Comparison of ENCODE assay signal across 11 mouse cellular contexts in the genomic region with DNA sequence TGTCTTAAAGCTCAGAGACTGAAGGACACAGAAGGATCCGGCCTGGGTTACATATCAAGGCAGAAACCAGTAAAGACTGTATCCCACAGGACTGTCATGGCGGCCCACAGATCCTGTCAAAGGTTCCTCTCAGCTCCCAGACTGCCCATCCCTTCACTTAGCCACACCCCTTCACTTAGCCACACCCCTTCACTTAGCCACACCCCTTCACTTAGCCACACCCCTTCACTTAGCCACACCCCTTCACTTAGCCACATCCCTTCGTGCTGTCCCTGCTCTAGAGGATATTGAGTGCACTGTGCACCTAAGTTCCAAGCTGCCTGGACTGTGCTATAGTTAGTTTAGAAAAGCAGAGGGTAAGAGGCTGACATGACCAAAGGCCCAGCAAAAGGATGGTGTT.
A peak's percentile ranks its signal among the peaks of the same experiment; 100 is the strongest.
DNase-seq lines count a peak whose midpoint lies in the region; ATAC-seq lines count a peak whose summit lies in the region.
"Had no signal": no experiment of that assay in that cellular context is flagged by ENCODE, and none has a peak within 500 bp of the region (broad histone marks: within the 10 kb centered on the region; RNA-seq: fewer than 3 reads in every experiment).

No protein-coding gene starts in this region.

- H3K36me3 ChIP-seq in forebrain, embryonic 13.5 days (ENCODE audit: poor library complexity, severe bottlenecking) = no peaks in the 10 kb centered on the region
- H3K36me3 ChIP-seq in forebrain, embryonic 12.5 days (replicated peaks) = no peaks in the 10 kb centered on the region
- H3K36me3 ChIP-seq in midbrain, embryonic 11.5 days (ENCODE audit: control insufficient read depth, insufficient read depth, low read length) = no peaks in the 10 kb centered on the region
- H3K36me3 ChIP-seq in midbrain, embryonic 14.5 days (ENCODE audit: control insufficient read depth, insufficient read depth, low read length) = no peaks in the 10 kb centered on the region

- no peak for DNase-seq in midbrain, embryonic 11.5 days (ENCODE audit: low spot score, missing footprints)
- no peak for DNase-seq in midbrain, embryonic 14.5 days
- peak; percentile 24 to 40 for DNase-seq in natural killer cell, adult 2 months (ENCODE audit: low spot score in 2 of 2)
- DNase-seq in thymus, postnatal 25 days = no peak
- DNase-seq in heart, postnatal 10 days = no peak
- DNase-seq: cerebellum, postnatal 14 days; thymus, postnatal 4 days had no signal

- WGBS in forebrain, embryonic 13.5 days = 98% methylated on average over 3 of the region's 3 CpGs
- 94% methylated on average over 3 of the region's 3 CpGs for WGBS in forebrain, embryonic 12.5 days
- 96% methylated on average over 3 of the region's 3 CpGs for WGBS in midbrain, embryonic 11.5 days
- WGBS in midbrain, embryonic 14.5 days = 95% methylated on average over 3 of the region's 3 CpGs

- no peak overlapping the region for H3K9ac ChIP-seq in forebrain, embryonic 13.5 days
- no peak overlapping the region for H3K9ac ChIP-seq in forebrain, embryonic 12.5 days
- no peak overlapping the region for H3K9ac ChIP-seq in midbrain, embryonic 11.5 days (ENCODE audit: low read length)
- no peak overlapping the region for H3K9ac ChIP-seq in midbrain, embryonic 14.5 days (replicated peaks; ENCODE audit: low read length)

- no peak overlapping the region for H3K4me3 ChIP-seq in forebrain, embryonic 13.5 days
- no peak overlapping the region for H3K4me3 ChIP-seq in forebrain, embryonic 12.5 days (replicated peaks)
- no peak overlapping the region for H3K4me3 ChIP-seq in midbrain, embryonic 11.5 days (ENCODE audit: low read depth, low read length)
- no peak overlapping the region for H3K4me3 ChIP-seq in midbrain, embryonic 14.5 days (replicated peaks; ENCODE audit: low read depth, low read length)

- no peak overlapping the region for H3K4me2 ChIP-seq in forebrain, embryonic 13.5 days
- no peak overlapping the region for H3K4me2 ChIP-seq in forebrain, embryonic 12.5 days
- no peak overlapping the region for H3K4me2 ChIP-seq in midbrain, embryonic 11.5 days
- no peak overlapping the region for H3K4me2 ChIP-seq in midbrain, embryonic 14.5 days (ENCODE audit: low read length)

- intact Hi-C loops in heart, postnatal 10 days (cut with DNase I) = loop anchor here (2.0 to 5.0 kb wide), 3 partner anchors 119 to 335 kb away; a partner anchor contains a TSS

- H3K9me3 ChIP-seq in forebrain, embryonic 13.5 days (replicated peaks) = no peaks in the 10 kb centered on the region
- no peaks in the 10 kb centered on the region for H3K9me3 ChIP-seq in forebrain, embryonic 12.5 days
- H3K9me3 ChIP-seq in midbrain, embryonic 11.5 days (ENCODE audit: control insufficient read depth, low read length) = no peaks in the 10 kb centered on the region
- H3K9me3 ChIP-seq in midbrain, embryonic 14.5 days (ENCODE audit: control insufficient read depth, low read length) = no peaks in the 10 kb centered on the region

- H3K27me3 ChIP-seq in forebrain, embryonic 13.5 days = no peaks in the 10 kb centered on the region
- no peaks in the 10 kb centered on the region for H3K27me3 ChIP-seq in forebrain, embryonic 12.5 days
- H3K27me3 ChIP-seq in midbrain, embryonic 11.5 days (ENCODE audit: control insufficient read depth, insufficient read depth, low read length) = no peaks in the 10 kb centered on the region
- H3K27me3 ChIP-seq in midbrain, embryonic 14.5 days (ENCODE audit: control insufficient read depth, insufficient read depth, low read length) = no peaks in the 10 kb centered on the region

- peaks cover 9% of the 10 kb centered on the region; the same call in 1 of the 2 replicates for H3K4me1 ChIP-seq in forebrain, embryonic 13.5 days
- no peaks in the 10 kb centered on the region; the same call in 1 of the 2 replicates for H3K4me1 ChIP-seq in forebrain, embryonic 12.5 days
- H3K4me1 ChIP-seq in midbrain, embryonic 11.5 days (ENCODE audit: control insufficient read depth, insufficient read depth, low read length) = no peaks in the 10 kb centered on the region
- H3K4me1 ChIP-seq in midbrain, embryonic 14.5 days (ENCODE audit: control insufficient read depth, insufficient read depth, low read length) = no peaks in the 10 kb centered on the region

- no peak overlapping the region for H3K27ac ChIP-seq in forebrain, embryonic 13.5 days
- no peak overlapping the region for H3K27ac ChIP-seq in forebrain, embryonic 12.5 days
- no peak overlapping the region for H3K27ac ChIP-seq in midbrain, embryonic 11.5 days (ENCODE audit: low read depth, low read length)
- H3K27ac ChIP-seq in midbrain, embryonic 14.5 days (replicated peaks; ENCODE audit: low read depth, low read length) = no peak overlapping the region
- H3K27ac ChIP-seq: macrophage had no signal

- ATAC-seq in forebrain, embryonic 13.5 days = 0 out of 2 replicates have a peak, but pooled peaks have one; percentile 27
- no peak for ATAC-seq in forebrain, embryonic 12.5 days (ENCODE audit: low FRiP score)
- ATAC-seq in midbrain, embryonic 11.5 days (ENCODE audit: low FRiP score) = 0 out of 2 replicates have a peak, but pooled peaks have one; percentile 44
- no peak for ATAC-seq in midbrain, embryonic 14.5 days (ENCODE audit: low FRiP score, low TSS enrichment)
- ATAC-seq in erythroblast, adult 5-6 weeks (replicated peaks; ENCODE audit: low FRiP score, poor library complexity, severe bottlenecking) = peak; percentile 82

Comparison
In these comparisons a context has a peak if more than half of its experiments do, and no peak if none do; other contexts are left out.
1. ATAC-seq: peak in forebrain, embryonic 13.5 days (single experiment), midbrain, embryonic 11.5 days (single experiment) and erythroblast, adult 5-6 weeks (single experiment); none in forebrain, embryonic 12.5 days (single experiment) and midbrain, embryonic 14.5 days (single experiment).
2. DNase-seq: peak in natural killer cell, adult 2 months (2 of 2); none in midbrain, embryonic 11.5 days (single experiment), midbrain, embryonic 14.5 days (single experiment), thymus, postnatal 25 days (single experiment) and heart, postnatal 10 days (0 of 2).